Mouse (Mus musculus): Measurements from ENCODE around the gene Slc22a6. TPM values are rescaled to one million over a fixed set of nuclear protein-coding genes. Genes with fewer than 3 reads are reported as not detected.

Slc22a6 gene
- polyA plus RNA-seq, 1 experiment from 2014 or later: not detected

DNA sequence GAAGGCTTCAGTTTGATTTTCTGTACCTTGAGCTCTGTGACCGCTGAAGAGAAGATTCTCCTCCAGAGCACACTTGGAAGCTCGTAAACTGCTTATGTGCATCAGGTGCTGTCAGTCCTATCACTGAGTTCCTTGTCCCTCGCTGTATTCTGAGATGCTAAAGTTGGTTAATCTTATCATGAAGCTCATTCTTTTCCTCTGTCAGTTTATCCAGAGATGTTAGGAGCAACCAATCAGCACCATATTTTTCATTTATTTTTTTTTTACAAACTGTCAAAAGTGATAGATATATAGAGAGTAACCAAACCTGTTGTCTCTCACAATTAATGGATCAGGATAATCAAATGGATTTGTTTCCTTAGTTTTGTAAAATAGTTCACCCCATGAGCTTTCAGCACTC lies 32.5 kb upstream of the Slc22a6 start:
- 63% methylated on average over 3 of the region's 3 CpGs for WGBS
- ATAC-seq (replicated peaks; ENCODE audit: low FRiP score, low TSS enrichment, low read depth) (no peak), DNase-seq (ENCODE audit: low spot score) (no peak)
- Histone ChIP-seq H3K4me2 (ENCODE audit: low read length) (no peak overlapping the region), H3K4me1 (replicated peaks; ENCODE audit: control insufficient read depth, insufficient read depth, low read length) (no peaks in the 10 kb centered on the region), H3K9me3 (ENCODE audit: control insufficient read depth, low read length) (no peaks in the 10 kb centered on the region), H3K4me3 (ENCODE audit: low read depth, low read length) (no peak overlapping the region), H3K36me3 (ENCODE audit: control insufficient read depth, insufficient read depth, low read length) (no peaks in the 10 kb centered on the region), H3K27me3 (replicated peaks; ENCODE audit: control insufficient read depth, insufficient read depth, low read length) (no peaks in the 10 kb centered on the region), H3K9ac (ENCODE audit: low read length) (no peak overlapping the region), H3K27ac (ENCODE audit: low read depth) (no peak overlapping the region)

DNA sequence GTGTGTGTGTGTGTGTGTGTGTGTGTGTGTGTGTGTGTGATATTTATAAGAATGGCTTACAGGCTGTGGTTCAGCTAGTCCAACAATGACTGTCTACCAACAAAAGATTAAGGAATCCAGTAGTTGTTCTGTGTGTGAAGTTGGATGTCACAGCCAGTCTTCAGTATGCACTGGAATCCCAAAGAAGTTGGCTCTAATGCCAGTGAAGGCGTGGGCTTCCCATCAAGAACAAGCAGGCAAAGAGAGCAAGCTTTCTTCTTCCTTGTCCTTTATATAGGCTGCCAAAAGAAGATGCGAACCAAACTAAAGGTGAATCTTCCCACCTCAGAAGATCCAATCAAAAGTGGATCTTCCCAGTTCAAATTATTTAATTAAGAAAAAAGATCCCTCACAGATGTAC lies 31.9 kb upstream of the Slc22a6 start:
- no peak for DNase-seq (ENCODE audit: low spot score)
- no peaks in the 10 kb centered on the region for H3K27me3 ChIP-seq (replicated peaks; ENCODE audit: control insufficient read depth, insufficient read depth, low read length)
- ATAC-seq (replicated peaks; ENCODE audit: low FRiP score, low TSS enrichment, low read depth): no peak
- no peak overlapping the region for H3K27ac ChIP-seq (ENCODE audit: low read depth)
- WGBS: 89% methylated on average over 2 of the region's 2 CpGs
- no peak overlapping the region for H3K4me2 ChIP-seq (ENCODE audit: low read length)
- H3K4me3 ChIP-seq (ENCODE audit: low read depth, low read length): no peak overlapping the region
- no peaks in the 10 kb centered on the region for H3K36me3 ChIP-seq (ENCODE audit: control insufficient read depth, insufficient read depth, low read length)
- H3K4me1 ChIP-seq (replicated peaks; ENCODE audit: control insufficient read depth, insufficient read depth, low read length): no peaks in the 10 kb centered on the region
- no peak overlapping the region for H3K9ac ChIP-seq (ENCODE audit: low read length)
- H3K9me3 ChIP-seq (ENCODE audit: control insufficient read depth, low read length): no peaks in the 10 kb centered on the region

DNA sequence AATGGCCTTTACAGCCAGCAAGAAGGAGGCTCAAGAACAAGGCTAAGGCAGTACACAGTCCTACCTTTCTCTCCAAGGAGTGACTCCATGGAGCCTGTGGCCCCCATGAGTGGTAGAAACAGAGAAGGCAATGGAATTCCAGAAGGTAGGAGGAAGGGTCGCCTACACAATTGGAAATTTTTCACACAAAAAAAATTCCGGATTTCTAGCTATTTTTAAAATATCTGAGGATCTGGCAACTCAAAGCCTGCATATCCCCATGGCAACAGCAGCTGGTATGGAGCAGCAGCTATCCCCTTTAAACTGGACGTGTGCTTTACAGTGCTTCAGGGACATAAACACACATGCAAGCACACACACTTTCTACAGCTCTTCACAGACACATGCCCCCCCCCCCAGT lies 31.5 kb upstream of the Slc22a6 start:
- Histone ChIP-seq H3K4me1 (replicated peaks; ENCODE audit: control insufficient read depth, insufficient read depth, low read length) (no peaks in the 10 kb centered on the region), H3K4me3 (ENCODE audit: low read depth, low read length) (no peak overlapping the region), H3K9ac (ENCODE audit: low read length) (no peak overlapping the region), H3K27me3 (replicated peaks; ENCODE audit: control insufficient read depth, insufficient read depth, low read length) (no peaks in the 10 kb centered on the region), H3K4me2 (ENCODE audit: low read length) (no peak overlapping the region), H3K27ac (ENCODE audit: low read depth) (no peak overlapping the region), H3K9me3 (ENCODE audit: control insufficient read depth, low read length) (no peaks in the 10 kb centered on the region), H3K36me3 (ENCODE audit: control insufficient read depth, insufficient read depth, low read length) (no peaks in the 10 kb centered on the region)
- WGBS: 45% methylated on average over 3 of the region's 3 CpGs
- DNase-seq (ENCODE audit: low spot score): no peak
- no peak for ATAC-seq (replicated peaks; ENCODE audit: low FRiP score, low TSS enrichment, low read depth)

DNA sequence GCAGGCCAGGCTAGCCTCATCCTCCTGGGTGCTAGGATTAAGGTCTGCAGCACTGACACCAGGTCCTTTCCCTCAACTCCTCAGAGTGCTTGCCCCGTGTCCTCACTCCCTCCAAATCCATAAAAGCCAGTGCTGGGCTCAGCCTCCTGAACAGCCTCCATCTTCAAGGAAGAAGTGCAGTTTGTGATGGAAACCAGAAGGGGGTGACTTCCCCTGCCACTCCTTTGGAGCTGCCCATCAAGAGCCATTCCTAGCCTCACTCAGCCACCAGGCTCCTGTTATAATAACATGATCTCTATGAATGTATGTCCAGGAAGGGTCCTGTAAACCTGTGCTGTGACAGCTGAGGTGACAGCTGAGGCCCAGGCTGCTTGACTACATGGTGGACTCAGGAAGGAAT lies 30.5 kb upstream of the Slc22a6 start:
- no peaks in the 10 kb centered on the region for H3K27me3 ChIP-seq (replicated peaks; ENCODE audit: control insufficient read depth, insufficient read depth, low read length)
- no peak overlapping the region for H3K27ac ChIP-seq (ENCODE audit: low read depth)
- no peaks in the 10 kb centered on the region for H3K36me3 ChIP-seq (ENCODE audit: control insufficient read depth, insufficient read depth, low read length)
- DNase-seq (ENCODE audit: low spot score) (no peak), ATAC-seq (replicated peaks; ENCODE audit: low FRiP score, low TSS enrichment, low read depth) (no peak)
- H3K4me1 ChIP-seq (replicated peaks; ENCODE audit: control insufficient read depth, insufficient read depth, low read length): no peaks in the 10 kb centered on the region
- H3K4me2 ChIP-seq (ENCODE audit: low read length): no peak overlapping the region
- 59% methylated on average over 1 of the region's 1 CpGs for WGBS
- H3K4me3 ChIP-seq (ENCODE audit: low read depth, low read length): no peak overlapping the region
- H3K9me3 ChIP-seq (ENCODE audit: control insufficient read depth, low read length): no peaks in the 10 kb centered on the region
- no peak overlapping the region for H3K9ac ChIP-seq (ENCODE audit: low read length)

DNA sequence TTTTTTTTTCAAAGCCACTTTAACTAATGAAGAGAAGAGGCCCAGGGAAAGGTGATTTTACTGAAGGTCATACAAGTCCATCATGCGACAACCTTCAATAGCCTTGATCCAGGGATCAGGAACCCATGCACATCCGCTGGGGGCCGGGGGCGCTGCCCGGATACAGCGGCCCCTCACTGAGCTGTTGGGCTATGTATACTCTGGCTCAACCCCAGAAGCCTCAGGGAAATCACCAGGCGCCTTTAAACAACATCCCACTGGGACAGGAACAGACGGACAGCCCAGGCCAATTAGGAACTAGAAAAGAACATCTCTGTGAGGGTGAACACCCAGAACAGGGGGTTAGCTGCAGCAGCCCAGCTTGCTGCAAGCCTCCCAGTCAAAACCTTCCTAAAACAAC lies 26.9 kb upstream of the Slc22a6 start, which contains the start of gene Slc22a8:
TSS of gene Slc22a8 (plus strand) at position 301 of the 400 bp plus-strand sequence.
- WGBS: 74% methylated on average over 8 of the region's 8 CpGs
- no peak for ATAC-seq (replicated peaks; ENCODE audit: low FRiP score, low TSS enrichment, low read depth)
- no peak for DNase-seq (ENCODE audit: low spot score)

DNA sequence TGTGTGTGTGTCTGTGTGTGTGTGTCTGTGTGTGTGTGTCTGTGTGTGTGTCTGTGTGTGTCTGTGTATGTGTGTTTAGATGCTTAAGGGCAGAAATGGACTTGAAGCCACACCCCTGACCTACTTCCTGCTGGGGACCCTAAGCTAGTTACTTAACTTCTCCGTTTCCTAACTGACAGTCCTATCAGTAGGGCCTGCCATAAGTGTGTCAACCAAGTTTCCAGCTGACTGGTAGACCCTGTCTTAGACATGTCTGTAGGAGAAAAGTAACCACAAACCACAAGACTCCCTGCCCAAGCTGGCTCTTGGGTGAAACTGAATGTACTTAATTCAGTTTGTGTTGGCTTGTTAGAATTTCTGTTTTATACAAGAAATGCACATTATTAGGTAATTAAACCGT lies 25.7 kb upstream of the Slc22a6 start:
- no peak overlapping the region for H3K4me2 ChIP-seq (ENCODE audit: low read length)
- no peak for DNase-seq (ENCODE audit: low spot score)
- 62% methylated on average over 2 of the region's 2 CpGs for WGBS
- H3K4me1 ChIP-seq (replicated peaks; ENCODE audit: control insufficient read depth, insufficient read depth, low read length): peaks cover 15% of the 10 kb centered on the region
- no peaks in the 10 kb centered on the region for H3K27me3 ChIP-seq (replicated peaks; ENCODE audit: control insufficient read depth, insufficient read depth, low read length)
- no peak for ATAC-seq (replicated peaks; ENCODE audit: low FRiP score, low TSS enrichment, low read depth)
- H3K4me3 ChIP-seq (ENCODE audit: low read depth, low read length): no peak overlapping the region
- no peak overlapping the region for H3K9ac ChIP-seq (ENCODE audit: low read length)
- no peaks in the 10 kb centered on the region for H3K9me3 ChIP-seq (ENCODE audit: control insufficient read depth, low read length)
- no peak overlapping the region for H3K27ac ChIP-seq (ENCODE audit: low read depth)
- H3K36me3 ChIP-seq (ENCODE audit: control insufficient read depth, insufficient read depth, low read length): no peaks in the 10 kb centered on the region

More for the DNA sequence above, 26.9 kb upstream of the Slc22a6 start, which contains the start of gene Slc22a8:
- Histone ChIP-seq H3K36me3 (ENCODE audit: control insufficient read depth, insufficient read depth, low read length) (no peaks in the 10 kb centered on the region), H3K4me3 (ENCODE audit: low read depth, low read length) (no peak within 1 kb of the TSS), H3K9me3 (ENCODE audit: control insufficient read depth, low read length) (no peaks in the 10 kb centered on the region), H3K4me1 (replicated peaks; ENCODE audit: control insufficient read depth, insufficient read depth, low read length) (peaks cover 15% of the 10 kb centered on the region), H3K9ac (ENCODE audit: low read length) (no peak within 1 kb of the TSS), H3K27me3 (replicated peaks; ENCODE audit: control insufficient read depth, insufficient read depth, low read length) (no peaks in the 10 kb centered on the region), H3K27ac (ENCODE audit: low read depth) (no peak within 1 kb of the TSS), H3K4me2 (ENCODE audit: low read length) (no peak within 1 kb of the TSS)

DNA sequence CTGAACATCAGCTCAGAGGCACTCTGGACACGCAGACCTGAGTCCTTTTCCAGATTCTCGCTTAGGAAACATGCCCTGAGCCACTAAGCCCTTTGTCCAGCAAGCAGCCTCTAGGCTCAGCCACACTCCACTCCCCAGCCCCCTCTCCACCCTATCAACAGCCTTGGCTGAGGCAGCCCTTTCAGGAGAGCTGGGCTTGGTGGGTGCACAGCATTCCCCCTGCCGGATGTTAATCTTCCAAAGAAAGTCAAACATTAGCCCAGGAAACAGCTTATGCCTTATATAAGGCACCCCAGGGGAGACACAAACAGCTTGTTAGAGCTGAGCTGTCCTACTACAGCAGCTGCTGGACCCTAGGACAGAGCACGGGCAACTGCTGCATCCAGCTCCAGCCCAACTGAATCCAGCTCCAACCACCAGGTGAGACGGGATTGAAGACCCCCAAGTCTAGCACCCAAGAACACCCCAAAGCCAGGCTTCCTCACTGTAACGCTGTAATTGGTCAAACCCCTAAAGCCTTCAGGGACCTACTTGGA lies 24.9 kb upstream of the Slc22a6 start:
- DNase-seq (ENCODE audit: low spot score) (no peak), ATAC-seq (replicated peaks; ENCODE audit: low FRiP score, low TSS enrichment, low read depth) (no peak)
- H3K27ac ChIP-seq (ENCODE audit: low read depth): no peak overlapping the region
- no peak overlapping the region for H3K4me3 ChIP-seq (ENCODE audit: low read depth, low read length)
- no peak overlapping the region for H3K4me2 ChIP-seq (ENCODE audit: low read length)
- H3K9me3 ChIP-seq (ENCODE audit: control insufficient read depth, low read length): no peaks in the 10 kb centered on the region
- no peaks in the 10 kb centered on the region for H3K36me3 ChIP-seq (ENCODE audit: control insufficient read depth, insufficient read depth, low read length)
- no peak overlapping the region for H3K9ac ChIP-seq (ENCODE audit: low read length)
- H3K27me3 ChIP-seq (replicated peaks; ENCODE audit: control insufficient read depth, insufficient read depth, low read length): no peaks in the 10 kb centered on the region
- WGBS: 63% methylated on average over 6 of the region's 6 CpGs
- peaks cover 15% of the 10 kb centered on the region for H3K4me1 ChIP-seq (replicated peaks; ENCODE audit: control insufficient read depth, insufficient read depth, low read length)

DNA sequence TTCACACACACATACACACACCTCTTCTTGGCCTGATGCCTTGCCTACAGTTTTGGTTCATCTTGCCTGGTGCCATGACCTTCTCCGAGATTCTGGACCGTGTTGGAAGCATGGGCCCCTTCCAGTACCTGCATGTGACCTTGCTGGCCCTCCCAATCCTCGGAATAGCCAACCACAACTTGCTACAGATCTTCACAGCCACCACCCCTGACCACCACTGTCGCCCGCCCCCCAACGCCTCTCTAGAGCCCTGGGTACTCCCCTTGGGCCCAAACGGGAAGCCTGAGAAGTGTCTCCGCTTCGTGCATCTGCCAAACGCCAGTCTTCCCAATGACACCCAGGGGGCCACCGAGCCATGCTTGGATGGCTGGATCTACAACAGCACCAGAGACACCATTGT lies 24.0 kb upstream of the Slc22a6 start:
- H3K4me3 ChIP-seq (ENCODE audit: low read depth, low read length): no peak overlapping the region
- no peaks in the 10 kb centered on the region for H3K27me3 ChIP-seq (replicated peaks; ENCODE audit: control insufficient read depth, insufficient read depth, low read length)

DNA sequence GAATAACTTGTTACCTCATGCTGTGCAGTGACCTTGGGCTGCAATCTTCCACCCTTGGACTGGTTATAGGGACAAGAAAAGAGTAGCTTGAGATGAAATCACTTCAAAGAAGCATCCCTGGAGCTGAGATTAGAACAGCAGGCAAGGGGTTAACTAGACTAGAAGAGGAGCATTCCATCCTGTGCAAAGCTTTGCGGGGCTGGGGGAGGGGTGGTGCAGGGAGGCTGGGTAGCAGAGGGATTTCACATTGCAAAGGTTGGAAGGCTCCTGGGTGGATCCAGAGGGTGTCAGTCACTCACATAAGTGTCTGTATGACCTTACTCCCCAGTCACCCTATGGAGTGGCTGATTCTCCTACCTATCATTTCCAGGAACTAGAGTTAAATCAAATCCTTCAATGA lies 23.3 kb upstream of the Slc22a6 start:
- H3K4me3 ChIP-seq (ENCODE audit: low read depth, low read length): no peak overlapping the region
- H3K4me1 ChIP-seq (replicated peaks; ENCODE audit: control insufficient read depth, insufficient read depth, low read length): peaks cover 15% of the 10 kb centered on the region
- no peaks in the 10 kb centered on the region for H3K9me3 ChIP-seq (ENCODE audit: control insufficient read depth, low read length)
- DNase-seq (ENCODE audit: low spot score) (no peak), ATAC-seq (replicated peaks; ENCODE audit: low FRiP score, low TSS enrichment, low read depth) (no peak)
- no peak overlapping the region for H3K9ac ChIP-seq (ENCODE audit: low read length)
- no peak overlapping the region for H3K4me2 ChIP-seq (ENCODE audit: low read length)
- WGBS: 0% methylated on average over 1 of the region's 1 CpGs
- H3K27me3 ChIP-seq (replicated peaks; ENCODE audit: control insufficient read depth, insufficient read depth, low read length): no peaks in the 10 kb centered on the region
- H3K36me3 ChIP-seq (ENCODE audit: control insufficient read depth, insufficient read depth, low read length): no peaks in the 10 kb centered on the region
- no peak overlapping the region for H3K27ac ChIP-seq (ENCODE audit: low read depth)

More for the DNA sequence above, 24.0 kb upstream of the Slc22a6 start:
- WGBS: 89% methylated on average over 11 of the region's 11 CpGs
- H3K4me2 ChIP-seq (ENCODE audit: low read length): no peak overlapping the region
- H3K27ac ChIP-seq (ENCODE audit: low read depth): no peak overlapping the region
- no peak overlapping the region for H3K9ac ChIP-seq (ENCODE audit: low read length)
- H3K36me3 ChIP-seq (ENCODE audit: control insufficient read depth, insufficient read depth, low read length): no peaks in the 10 kb centered on the region
- H3K9me3 ChIP-seq (ENCODE audit: control insufficient read depth, low read length): no peaks in the 10 kb centered on the region
- H3K4me1 ChIP-seq (replicated peaks; ENCODE audit: control insufficient read depth, insufficient read depth, low read length): peaks cover 15% of the 10 kb centered on the region
- DNase-seq (ENCODE audit: low spot score): no peak
- ATAC-seq (replicated peaks; ENCODE audit: low FRiP score, low TSS enrichment, low read depth): no peak
